Mouse (Mus musculus): ENCODE results near the gene Spire2. TPM values are rescaled to one million over a fixed set of nuclear protein-coding genes. Genes with fewer than 3 reads are reported as not detected.
"Not testable (repeated sequence)": the region's sequence is repeated elsewhere in the genome, so short reads cannot be mapped to it uniquely, and the experiment has no call there.

Spire2 gene
- polyA plus RNA-seq, 1 experiment, result 3.0 TPM

- peak; percentile 95 for TF ChIP-seq POLR2A (IDR thresholded peaks at IDR 0.05; ENCODE audit: low read depth, low read length)
- no peak for TF ChIP-seq CTCF (IDR thresholded peaks at IDR 0.05; ENCODE audit: borderline replicate concordance, insufficient read depth, low read length)
- Histone ChIP-seq H3K4me3 (ENCODE audit: insufficient read depth, low read length) (peak within 1 kb of the TSS; percentile 48), H3K27ac (ENCODE audit: insufficient read depth, low read length) (no peak within 1 kb of the TSS), H3K4me1 (ENCODE audit: control insufficient read depth, insufficient read depth, low read length) (peaks cover 15% of the 10 kb centered on the region)
Observed at GRCm38 (mm10) chr8:123411246-123411645, 78.7 kb downstream of the Spire2 start, which contains the start of gene Tubb3. TSS of gene Tubb3 (plus strand) at chr8:123411424.

GRCm38 (mm10) chr8:123411781-123412327 is 79.3 kb downstream of the Spire2 start:
- no peak overlapping the region for H3K27ac ChIP-seq (ENCODE audit: insufficient read depth, low read length)
- TF ChIP-seq CTCF (IDR thresholded peaks at IDR 0.05; ENCODE audit: borderline replicate concordance, insufficient read depth, low read length) (no peak), POLR2A (IDR thresholded peaks at IDR 0.05; ENCODE audit: low read depth, low read length) (no peak)
- H3K4me1 ChIP-seq (ENCODE audit: control insufficient read depth, insufficient read depth, low read length), result peaks cover 15% of the 10 kb centered on the region
- H3K4me3 ChIP-seq (ENCODE audit: insufficient read depth, low read length), result peak overlapping the region; percentile 48

- Histone ChIP-seq H3K4me1 (ENCODE audit: control insufficient read depth, insufficient read depth, low read length) (peaks cover 15% of the 10 kb centered on the region), H3K4me3 (ENCODE audit: insufficient read depth, low read length) (peak overlapping the region; percentile 48), H3K27ac (ENCODE audit: insufficient read depth, low read length) (no peak overlapping the region)
- TF ChIP-seq POLR2A (IDR thresholded peaks at IDR 0.05; ENCODE audit: low read depth, low read length), result no peak
- no peak for TF ChIP-seq CTCF (IDR thresholded peaks at IDR 0.05; ENCODE audit: borderline replicate concordance, insufficient read depth, low read length)
Observed at GRCm38 (mm10) chr8:123412560-123413170, 80.2 kb downstream of the Spire2 start.

GRCm38 (mm10) chr8:123414255-123414654 is 81.7 kb downstream of the Spire2 start:
- TF ChIP-seq CTCF (IDR thresholded peaks at IDR 0.05; ENCODE audit: borderline replicate concordance, insufficient read depth, low read length) (no peak), POLR2A (IDR thresholded peaks at IDR 0.05; ENCODE audit: low read depth, low read length) (no peak)
- Histone ChIP-seq H3K4me1 (ENCODE audit: control insufficient read depth, insufficient read depth, low read length) (peaks cover 12% of the 10 kb centered on the region), H3K4me3 (ENCODE audit: insufficient read depth, low read length) (no peak overlapping the region)

GRCm38 (mm10) chr8:123414997-123415696 is 82.6 kb downstream of the Spire2 start:
- not testable (repeated sequence) for H3K4me1 ChIP-seq (ENCODE audit: control insufficient read depth, insufficient read depth, low read length); H3K4me3 ChIP-seq (ENCODE audit: insufficient read depth, low read length); H3K27ac ChIP-seq (ENCODE audit: insufficient read depth, low read length)

More at GRCm38 (mm10) chr8:123414255-123414654, 81.7 kb downstream of the Spire2 start:
- H3K27ac ChIP-seq (ENCODE audit: insufficient read depth, low read length), result no peak overlapping the region

- no peaks in the 10 kb centered on the region for H3K4me1 ChIP-seq (ENCODE audit: control insufficient read depth, insufficient read depth, low read length)
- no peak overlapping the region for H3K4me3 ChIP-seq (ENCODE audit: insufficient read depth, low read length)
- H3K27ac ChIP-seq (ENCODE audit: insufficient read depth, low read length), result no peak overlapping the region
- TF ChIP-seq CTCF (IDR thresholded peaks at IDR 0.05; ENCODE audit: borderline replicate concordance, insufficient read depth, low read length), result no peak
- TF ChIP-seq POLR2A (IDR thresholded peaks at IDR 0.05; ENCODE audit: low read depth, low read length), result no peak
Observed at GRCm38 (mm10) chr8:123415967-123416943, 83.7 kb downstream of the Spire2 start.

GRCm38 (mm10) chr8:123416944-123417555 is 84.5 kb downstream of the Spire2 start:
- TF ChIP-seq POLR2A (IDR thresholded peaks at IDR 0.05; ENCODE audit: low read depth, low read length) (no peak), CTCF (IDR thresholded peaks at IDR 0.05; ENCODE audit: borderline replicate concordance, insufficient read depth, low read length) (no peak)
- Histone ChIP-seq H3K27ac (ENCODE audit: insufficient read depth, low read length) (no peak overlapping the region), H3K4me1 (ENCODE audit: control insufficient read depth, insufficient read depth, low read length) (no peaks in the 10 kb centered on the region), H3K4me3 (ENCODE audit: insufficient read depth, low read length) (no peak overlapping the region)

Other genes with a start within 250 kb of the Spire2 start
- gene Rpl13, start 230.4 kb upstream of the Spire2 start, polyA plus RNA-seq (2011; ENCODE audit: insufficient read length, low read depth, missing spikeins), result 1,585 and 1,789 TPM in 2 replicates
- 0.80 and 0.90 TPM in 2 replicates for gene Cpne7, start 215.3 kb upstream of the Spire2 start, polyA plus RNA-seq (2011; ENCODE audit: insufficient read length, low read depth, missing spikeins)
- 1.1 TPM in 1 of 2 replicates, not detected in the other for gene Sult5a1, start 174.4 kb upstream of the Spire2 start, polyA plus RNA-seq (2011; ENCODE audit: insufficient read length, low read depth, missing spikeins)
- gene Dpep1, start 146.5 kb upstream of the Spire2 start, polyA plus RNA-seq (2011; ENCODE audit: insufficient read length, low read depth, missing spikeins), result 13.6 and 14.5 TPM in 2 replicates
- 68.8 and 76.4 TPM in 2 replicates for gene Chmp1a, start 120.0 kb upstream of the Spire2 start, polyA plus RNA-seq (2011; ENCODE audit: insufficient read length, low read depth, missing spikeins)
- gene Spata33, start 119.9 kb upstream of the Spire2 start, polyA plus RNA-seq (2011; ENCODE audit: insufficient read length, low read depth, missing spikeins), result 1.4 and 2.9 TPM in 2 replicates
- 36.4 and 36.6 TPM in 2 replicates for gene Cdk10, start 107.9 kb upstream of the Spire2 start, polyA plus RNA-seq (2011; ENCODE audit: insufficient read length, low read depth, missing spikeins)
- gene Spata2l, start 96.5 kb upstream of the Spire2 start, polyA plus RNA-seq (2011; ENCODE audit: insufficient read length, low read depth, missing spikeins), result 1.5 and 2.3 TPM in 2 replicates
- 11.0 and 13.2 TPM in 2 replicates for gene Zfp276, start 78.5 kb upstream of the Spire2 start, polyA plus RNA-seq (2011; ENCODE audit: insufficient read length, low read depth, missing spikeins)
- gene Vps9d1, start 78.4 kb upstream of the Spire2 start, polyA plus RNA-seq (2011; ENCODE audit: insufficient read length, low read depth, missing spikeins), result 10.6 and 14.3 TPM in 2 replicates
- 24.0 and 37.4 TPM in 2 replicates for gene Fanca, start 14.1 kb upstream of the Spire2 start, polyA plus RNA-seq (2011; ENCODE audit: insufficient read length, low read depth, missing spikeins)
- 512 and 557 TPM in 2 replicates for gene Tcf25, start 41.0 kb downstream of the Spire2 start, polyA plus RNA-seq (2011; ENCODE audit: insufficient read length, low read depth, missing spikeins)
- not detected in 2 replicates for gene Mc1r, start 74.4 kb downstream of the Spire2 start, polyA plus RNA-seq (2011; ENCODE audit: insufficient read length, low read depth, missing spikeins)
- gene Tubb3, start 78.7 kb downstream of the Spire2 start, polyA plus RNA-seq (2011; ENCODE audit: insufficient read length, low read depth, missing spikeins), result 25.5 and 32.0 TPM in 2 replicates
- gene Def8, start 90.8 kb downstream of the Spire2 start, polyA plus RNA-seq (2011; ENCODE audit: insufficient read length, low read depth, missing spikeins), result 33.5 and 36.4 TPM in 2 replicates
- gene Afg3l1, start 145.2 kb downstream of the Spire2 start, polyA plus RNA-seq (2011; ENCODE audit: insufficient read length, low read depth, missing spikeins), result 28.7 and 30.1 TPM in 2 replicates
- gene Dbndd1, start 182.8 kb downstream of the Spire2 start, polyA plus RNA-seq (2011; ENCODE audit: insufficient read length, low read depth, missing spikeins), result 0.45 TPM in 1 of 2 replicates, not detected in the other
- gene Gas8, start 186.1 kb downstream of the Spire2 start, polyA plus RNA-seq (2011; ENCODE audit: insufficient read length, low read depth, missing spikeins), result 21.7 and 22.2 TPM in 2 replicates